Mouse (Mus musculus) adrenal gland, postnatal 4 days (tissue): ENCODE measurements around the gene Fcrl5. TPM values are rescaled to one million over a fixed set of nuclear protein-coding genes. Genes with fewer than 3 reads are reported as not detected.

Experiments used
- DNase-seq, 2 experiments: peaks; one replicate each; pipeline ENCODE4 v3.0.0; 2021 to 2022; ENCODE audit warnings: low spot score in 2 of 2, mixed read lengths in 2 of 2
- total RNA-seq, 2 experiments: library from RNA; stranded (reverse); gene quantifications; 2 replicates each; pipeline ENCODE4 v1.2.3; 2021

Gene Fcrl5
- total RNA-seq, 2 experiments from 2014 or later = not detected

- no peak for DNase-seq
Measured at GRCm38 (mm10) chr3:87500088-87501055, 64.8 kb downstream of the Fcrl5 start.

- no peak for DNase-seq
Measured at GRCm38 (mm10) chr3:87501151-87501550, 65.6 kb downstream of the Fcrl5 start.

DNA sequence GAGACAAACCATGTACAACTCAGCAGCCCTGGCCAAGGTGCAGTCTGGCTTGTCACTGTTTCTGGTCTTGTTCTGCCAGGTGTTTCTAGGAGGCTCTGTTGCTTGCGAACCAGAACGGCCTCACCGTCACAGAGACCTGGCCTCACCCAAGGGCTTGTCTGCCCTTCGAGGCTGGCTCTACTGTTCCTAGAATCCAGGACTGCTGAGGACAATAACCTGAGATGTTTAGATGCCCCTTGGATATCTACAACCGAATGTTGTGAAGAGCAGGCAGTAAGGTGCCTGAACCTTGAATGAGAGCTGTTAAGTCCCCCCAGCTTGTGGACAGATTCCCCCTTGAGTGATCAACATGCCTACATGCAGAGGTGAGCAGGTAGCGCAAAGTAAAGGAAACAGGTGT, 67.2 kb downstream of the Fcrl5 start:
- no peak for DNase-seq

GRCm38 (mm10) chr3:87504330-87504729, 68.8 kb downstream of the Fcrl5 start:
- no peak for DNase-seq

GRCm38 (mm10) chr3:87504749-87505425, 69.3 kb downstream of the Fcrl5 start:
- no peak for DNase-seq

- DNase-seq = no peak
Measured at GRCm38 (mm10) chr3:87506456-87507416, 71.2 kb downstream of the Fcrl5 start.

DNA sequence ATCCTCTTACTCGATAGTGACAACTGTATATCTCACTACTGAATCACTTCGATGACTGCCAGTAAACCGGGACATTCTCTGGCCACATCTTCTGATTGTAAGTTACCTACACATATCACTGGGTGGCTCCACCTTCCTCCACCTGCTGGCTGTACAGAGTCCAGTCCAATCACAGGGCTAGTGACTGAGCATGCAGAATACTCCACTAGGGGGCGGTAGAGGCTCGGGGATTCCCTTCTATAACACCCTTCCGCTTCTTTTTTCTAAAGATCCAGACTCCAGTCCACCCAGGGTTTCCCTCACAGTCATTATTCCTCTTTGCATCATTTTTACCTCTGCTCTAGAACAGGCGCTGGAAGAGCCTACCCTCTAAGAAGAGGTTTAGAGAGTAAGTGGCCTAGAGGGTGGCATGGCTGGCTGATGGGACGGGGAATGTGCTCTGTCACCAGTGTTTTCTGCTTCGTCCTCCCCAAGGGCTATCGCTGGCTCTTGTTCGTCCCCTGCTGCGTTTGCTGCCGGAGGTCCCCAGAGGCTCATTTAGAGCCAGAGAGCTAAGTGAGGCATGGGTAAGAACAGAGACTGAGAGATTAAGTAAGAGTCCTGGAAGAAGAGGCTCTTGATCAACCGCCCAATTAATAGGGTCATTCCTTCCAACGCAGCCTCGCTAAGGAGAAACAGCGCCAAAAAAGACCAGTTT, 72.8 kb downstream of the Fcrl5 start:
- DNase-seq = peak; percentile 60 to 74

GRCm38 (mm10) chr3:87509061-87509460, 73.5 kb downstream of the Fcrl5 start:
- DNase-seq = peak in 1 of 2 experiments; percentile 25

- DNase-seq = no peak
Measured at GRCm38 (mm10) chr3:87510832-87511231, 75.3 kb downstream of the Fcrl5 start.

DNA sequence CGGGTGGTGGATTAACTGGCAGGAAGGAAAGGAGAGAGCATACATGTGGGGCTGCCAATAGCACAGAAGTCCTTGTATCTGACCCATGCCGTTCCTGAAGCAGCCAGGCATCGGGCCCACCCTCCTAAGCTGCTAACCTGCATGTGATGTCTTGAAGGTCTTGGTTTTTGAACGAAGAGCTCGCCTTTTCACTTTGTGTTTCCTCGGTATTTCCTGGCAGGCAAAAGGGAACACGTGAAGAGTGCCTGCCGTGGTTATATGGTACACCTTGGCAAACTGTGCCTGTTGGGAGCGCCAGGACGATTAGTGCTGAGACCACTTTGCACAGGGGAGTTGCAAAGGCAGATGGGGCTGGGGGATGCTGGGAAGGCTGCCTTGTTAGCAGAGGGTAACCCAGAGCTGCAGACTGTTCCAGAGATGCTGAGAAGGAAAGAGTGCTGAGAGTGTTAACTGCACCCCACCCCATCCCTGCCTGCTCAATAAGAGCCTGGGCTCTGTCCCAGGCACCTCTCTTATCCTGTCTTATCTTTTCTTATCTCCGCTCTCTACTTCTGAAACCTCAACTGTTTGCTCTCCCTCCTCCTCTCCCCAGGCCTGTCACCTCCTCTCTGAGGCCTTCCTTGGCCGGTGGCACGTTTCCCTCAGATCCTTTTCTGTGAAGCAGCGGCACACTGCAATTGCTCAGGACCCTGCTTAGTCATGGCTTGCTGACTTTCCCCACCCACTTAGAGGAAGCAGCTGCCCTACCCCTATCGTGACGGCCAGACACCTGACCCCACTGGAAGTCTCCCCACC, 76.6 kb downstream of the Fcrl5 start:
- DNase-seq = no peak

GRCm38 (mm10) chr3:87515567-87516081, 80.1 kb downstream of the Fcrl5 start:
- DNase-seq = no peak

DNA sequence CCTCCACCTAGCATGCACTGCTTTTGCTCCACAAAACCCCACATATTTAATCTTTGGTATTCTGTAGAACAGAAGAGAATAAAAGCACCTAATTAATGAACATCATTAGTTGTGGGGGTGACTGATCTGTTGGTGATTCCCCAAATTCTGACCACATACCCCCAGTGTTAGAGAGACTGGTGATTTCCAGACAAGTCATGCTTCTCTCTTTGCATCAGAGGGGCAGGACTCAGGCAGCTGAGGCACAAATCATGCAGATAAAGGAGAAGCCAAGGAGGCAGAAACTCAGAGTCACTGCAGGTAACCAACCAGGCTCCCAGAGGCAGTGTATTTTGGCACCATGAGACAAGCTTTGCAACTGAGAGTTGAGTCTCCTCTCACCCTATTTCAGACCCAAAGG, 82.9 kb downstream of the Fcrl5 start:
- DNase-seq = no peak

DNA sequence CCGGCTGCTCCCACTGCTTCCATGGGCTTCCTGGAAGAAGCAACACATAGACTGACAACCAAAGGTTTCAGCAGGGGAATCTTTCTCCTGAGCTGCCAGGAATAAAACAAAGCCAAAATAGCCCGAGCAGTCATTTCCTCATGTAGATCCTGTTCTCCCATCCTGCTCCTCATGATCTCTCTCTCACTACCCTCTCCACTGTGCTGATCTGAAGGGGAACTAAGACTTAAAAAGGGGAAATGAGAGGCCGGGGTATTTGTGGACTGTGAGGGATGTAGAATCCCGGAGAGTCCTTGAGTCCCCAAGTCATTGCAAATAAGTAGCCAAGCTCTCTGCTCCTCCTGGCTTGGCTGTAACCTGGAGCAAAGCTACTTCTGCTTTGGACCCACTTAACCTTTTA, 85.6 kb downstream of the Fcrl5 start:
- DNase-seq = no peak

DNA sequence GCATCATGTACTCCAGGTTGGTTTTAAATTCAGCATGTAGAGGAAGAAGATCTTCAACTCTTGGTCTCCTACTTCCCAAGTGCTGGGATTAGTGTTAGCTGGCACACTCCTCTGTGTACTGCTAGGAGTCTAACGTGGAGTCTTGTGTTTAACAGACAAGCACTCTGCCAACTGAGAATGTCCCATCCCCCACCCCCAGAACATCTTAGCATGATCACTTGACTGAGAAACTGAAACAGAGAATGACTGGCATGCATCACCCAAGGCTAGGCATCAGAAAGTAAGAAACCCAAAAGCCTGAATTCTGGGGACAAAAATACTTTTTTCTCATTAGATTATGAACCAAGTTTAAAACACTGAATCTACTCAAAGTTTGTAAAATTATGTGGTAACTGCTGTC, 86.3 kb downstream of the Fcrl5 start:
- DNase-seq = no peak

- DNase-seq = no peak
Measured at GRCm38 (mm10) chr3:87523701-87524100, 88.1 kb downstream of the Fcrl5 start.

DNA sequence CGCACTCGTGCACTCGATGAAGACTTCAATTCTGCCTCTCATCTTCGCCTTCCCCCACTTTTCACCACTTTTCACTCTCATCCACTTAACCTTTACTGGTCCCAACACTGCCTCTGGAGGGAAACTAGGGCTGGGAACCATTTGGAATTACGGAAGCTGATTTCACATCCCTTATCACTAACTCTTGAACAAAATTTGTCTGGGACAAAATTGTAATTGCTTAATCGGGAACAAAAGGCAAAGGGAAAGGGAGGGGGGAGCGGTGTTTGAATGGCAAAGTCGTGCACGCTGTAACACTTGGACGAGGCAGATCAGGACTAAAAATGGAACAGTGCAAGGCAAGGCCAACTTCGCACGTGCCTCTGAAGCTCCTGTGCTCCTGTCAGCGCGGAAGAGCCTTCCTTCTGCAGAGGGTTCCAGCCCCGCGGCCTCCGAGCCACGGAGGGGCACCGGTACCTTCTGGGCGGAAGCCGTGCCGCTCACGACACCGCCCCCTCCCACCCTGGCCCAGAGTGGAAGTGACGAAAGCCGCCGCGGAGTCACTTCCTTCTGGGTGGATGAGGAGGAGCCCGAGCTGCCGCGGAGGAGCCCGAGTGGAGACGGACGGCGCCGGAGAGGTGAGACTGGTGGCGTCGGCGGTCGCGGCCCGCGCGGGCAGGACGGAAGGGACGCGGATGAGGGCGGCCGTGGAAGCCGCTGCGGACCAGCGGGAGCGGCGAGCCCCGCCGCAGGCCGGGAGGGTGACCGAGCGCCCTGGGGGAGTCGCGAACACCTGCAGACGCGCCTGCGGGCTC, 89.7 kb downstream of the Fcrl5 start, which contains the start of gene Etv3:
Gene Etv3, plus strand, starts transcription at position 365 of the 794 bp plus-strand sequence.
- DNase-seq = peak; percentile 77 to 78

DNA sequence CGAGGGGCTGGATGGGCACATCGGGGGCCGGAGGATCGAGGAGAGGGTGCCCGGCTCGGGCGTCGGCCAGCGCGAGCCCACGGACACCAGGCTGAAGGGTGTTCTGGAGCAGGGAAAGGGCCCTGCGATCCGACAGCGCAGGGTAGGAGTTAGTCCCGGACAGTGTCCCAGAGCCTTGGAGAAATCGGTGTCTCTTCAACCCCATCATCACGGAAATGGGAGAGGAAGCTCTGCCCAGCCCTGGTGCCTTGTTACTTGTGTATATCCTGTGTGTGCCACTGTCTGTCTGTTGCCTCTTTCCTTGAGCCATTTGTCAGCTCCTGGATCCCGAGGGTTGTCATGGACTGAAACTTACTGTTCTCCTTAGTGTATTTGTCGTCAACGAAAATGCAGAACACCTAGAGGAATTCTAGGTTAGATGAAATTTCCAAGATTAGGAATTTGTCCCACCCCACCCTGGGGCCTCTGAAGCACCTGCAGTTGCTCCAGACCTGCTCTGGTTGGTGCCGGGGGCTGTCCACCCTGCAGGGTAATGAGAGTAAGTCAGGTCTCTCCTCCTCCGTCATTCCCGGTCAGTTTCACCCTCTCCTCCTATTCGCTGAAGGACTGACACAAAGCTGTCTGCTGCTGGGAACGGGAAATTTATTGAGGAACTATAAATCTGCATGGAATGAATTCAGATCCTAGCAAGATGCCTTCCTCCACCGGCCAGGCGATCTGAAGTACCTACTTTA, 90.4 kb downstream of the Fcrl5 start:
- DNase-seq = no peak

DNA sequence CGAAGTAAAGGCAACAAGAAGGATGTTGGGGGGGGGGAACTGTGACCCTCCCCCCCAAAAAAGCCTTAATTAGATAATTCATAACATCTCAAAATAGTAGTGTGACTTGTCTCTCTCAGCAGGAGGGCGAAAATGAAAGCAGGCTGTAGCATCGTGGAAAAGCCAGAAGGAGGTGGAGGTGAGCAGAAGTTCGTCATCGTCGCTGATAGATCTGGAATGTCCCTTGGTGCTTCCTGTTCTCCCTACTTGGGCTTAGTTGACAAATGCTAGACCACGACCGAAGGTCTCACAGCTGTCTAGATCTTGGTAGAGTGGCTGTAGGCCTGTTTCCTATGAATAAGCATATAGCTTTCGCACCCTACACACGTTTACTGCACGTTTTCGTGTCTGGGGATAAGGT, 91.6 kb downstream of the Fcrl5 start:
- no peak for DNase-seq
